Mouse (Mus musculus): ENCODE results near the gene Zdhhc17.

Gene Zdhhc17

GRCm38 (mm10) chr10:110959781-110960180, 50.2 kb downstream of the Zdhhc17 start:
- DNase-seq (ENCODE audit: extremely low spot score, low read depth, low spot score) = no peak

GRCm38 (mm10) chr10:110958879-110959278, 51.1 kb downstream of the Zdhhc17 start:
- DNase-seq (ENCODE audit: extremely low spot score, low read depth, low spot score) = no peak

GRCm38 (mm10) chr10:110952937-110953451, 56.9 kb downstream of the Zdhhc17 start:
- DNase-seq (ENCODE audit: extremely low spot score, low read depth, low spot score) = no peak

GRCm38 (mm10) chr10:110952271-110952670, 57.7 kb downstream of the Zdhhc17 start:
- DNase-seq (ENCODE audit: extremely low spot score, low read depth, low spot score) = no peak

GRCm38 (mm10) chr10:110951748-110952147, 58.2 kb downstream of the Zdhhc17 start:
- no peak for DNase-seq (ENCODE audit: extremely low spot score, low read depth, low spot score)

- DNase-seq (ENCODE audit: extremely low spot score, low read depth, low spot score) = no peak
Observed at GRCm38 (mm10) chr10:110951112-110951511, 58.8 kb downstream of the Zdhhc17 start.

- no peak for DNase-seq (ENCODE audit: extremely low spot score, low read depth, low spot score)
Observed at GRCm38 (mm10) chr10:110947574-110947973, 62.4 kb downstream of the Zdhhc17 start.

GRCm38 (mm10) chr10:110945966-110946365, 64.0 kb downstream of the Zdhhc17 start:
- DNase-seq (ENCODE audit: extremely low spot score, low read depth, low spot score) = no peak

- no peak for DNase-seq (ENCODE audit: extremely low spot score, low read depth, low spot score)
Observed at GRCm38 (mm10) chr10:110944175-110944574, 65.8 kb downstream of the Zdhhc17 start.

- no peak for DNase-seq (ENCODE audit: extremely low spot score, low read depth, low spot score)
Observed at GRCm38 (mm10) chr10:110942806-110943205, 67.1 kb downstream of the Zdhhc17 start.

GRCm38 (mm10) chr10:110941968-110942367, 68.0 kb downstream of the Zdhhc17 start:
- no peak for DNase-seq (ENCODE audit: extremely low spot score, low read depth, low spot score)

GRCm38 (mm10) chr10:110940740-110941398, 69.1 kb downstream of the Zdhhc17 start:
- no peak for DNase-seq (ENCODE audit: extremely low spot score, low read depth, low spot score)

- no peak for DNase-seq (ENCODE audit: extremely low spot score, low read depth, low spot score)
Observed at GRCm38 (mm10) chr10:110939717-110940116, 70.2 kb downstream of the Zdhhc17 start.

GRCm38 (mm10) chr10:110938841-110939549, 70.9 kb downstream of the Zdhhc17 start:
- no peak for DNase-seq (ENCODE audit: extremely low spot score, low read depth, low spot score)

GRCm38 (mm10) chr10:110938361-110938760, 71.6 kb downstream of the Zdhhc17 start:
- DNase-seq (ENCODE audit: extremely low spot score, low read depth, low spot score) = no peak

GRCm38 (mm10) chr10:110935669-110936068, 74.3 kb downstream of the Zdhhc17 start:
- DNase-seq (ENCODE audit: extremely low spot score, low read depth, low spot score) = no peak

- DNase-seq (ENCODE audit: extremely low spot score, low read depth, low spot score) = no peak
Observed at GRCm38 (mm10) chr10:110935081-110935480, 74.9 kb downstream of the Zdhhc17 start.

- DNase-seq (ENCODE audit: extremely low spot score, low read depth, low spot score) = no peak
Observed at GRCm38 (mm10) chr10:110933584-110933983, 76.4 kb downstream of the Zdhhc17 start.

GRCm38 (mm10) chr10:110931913-110932560, 77.9 kb downstream of the Zdhhc17 start:
- DNase-seq (ENCODE audit: extremely low spot score, low read depth, low spot score) = no peak

GRCm38 (mm10) chr10:110931161-110931912, 78.6 kb downstream of the Zdhhc17 start:
- no peak for DNase-seq (ENCODE audit: extremely low spot score, low read depth, low spot score)

- DNase-seq (ENCODE audit: extremely low spot score, low read depth, low spot score) = no peak
Observed at GRCm38 (mm10) chr10:110929756-110930155, 80.2 kb downstream of the Zdhhc17 start.
